Mouse (Mus musculus): ENCODE measurements at regions not wholly inside any gene's neighbourhood (a gene's known extent, or its start where the extent isn't known, plus 50 kb on each side); places are given as distances from the start of the nearest gene placed in this dataset.

GRCm38 (mm10) chr3:100770841-100771240 is 54.4 kb upstream of the Vtcn1 start:
- no peak for TF ChIP-seq CTCF (IDR thresholded peaks at IDR 0.05; ENCODE audit: low read depth, low read length)
- TF ChIP-seq POLR2A (IDR thresholded peaks at IDR 0.05; ENCODE audit: insufficient read depth, low read length) = no peak
